Comparison of ENCODE assay signal across 24 mouse cellular contexts in the genomic region with DNA sequence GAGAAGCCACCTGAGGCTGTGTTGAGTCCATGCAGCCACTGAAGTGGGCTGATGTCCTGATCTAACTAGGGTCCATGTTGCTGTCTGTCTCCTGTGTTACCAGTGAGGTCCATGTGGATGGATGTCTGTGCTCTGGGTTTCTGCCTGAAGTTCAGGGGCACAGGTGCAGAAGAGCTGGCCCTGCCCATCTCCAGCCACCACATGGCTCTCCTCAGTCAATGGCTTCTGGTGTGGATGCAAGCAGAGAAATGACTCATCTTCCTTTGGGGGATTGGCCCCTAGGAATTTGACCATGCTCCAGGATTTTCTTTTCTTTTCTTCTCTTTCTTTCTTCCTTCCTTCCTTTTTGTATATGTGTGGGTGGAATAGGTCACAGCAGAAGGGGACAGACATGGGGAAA.
"Had no signal": no experiment of that assay in that cellular context is flagged by ENCODE, and none has a peak within 500 bp of the region (broad histone marks: within the 10 kb centered on the region; RNA-seq: fewer than 3 reads in every experiment).

No protein-coding gene starts in this region.

- H3K4me3 ChIP-seq: gastrocnemius, adult 2 months; heart, embryonic 10.5 days; heart, embryonic 12.5 days; hindbrain, embryonic 13.5 days; hindbrain, embryonic 15.5 days; kidney, embryonic 15.5 days; limb, embryonic 13.5 days; limb, embryonic 15.5 days; liver, embryonic 12.5 days had no signal

- H3K4me2 ChIP-seq: heart, embryonic 12.5 days; hindbrain, embryonic 13.5 days; hindbrain, embryonic 15.5 days; kidney, embryonic 15.5 days; limb, embryonic 13.5 days; limb, embryonic 15.5 days; liver, embryonic 12.5 days had no signal

- H3K36me3 ChIP-seq: heart, embryonic 10.5 days; heart, embryonic 12.5 days; hindbrain, embryonic 13.5 days; hindbrain, embryonic 15.5 days; kidney, embryonic 15.5 days; limb, embryonic 13.5 days; limb, embryonic 15.5 days; liver, embryonic 12.5 days had no signal

- ATAC-seq: hindbrain, postnatal 0 days; intestine, embryonic 16.5 days; liver, embryonic 12.5 days had no signal

- DNase-seq: gastrocnemius, adult 2 months; gastrocnemius, postnatal 10 days; gastrocnemius, postnatal 25 days; heart, adult 18-20 months; heart, postnatal 10 days; heart, postnatal 36 days; kidney, adult 11 months; kidney, adult 2 months; kidney, adult 9 months; kidney, postnatal 14 days; kidney, postnatal 36 days; layer of hippocampus, adult 9-11 months; layer of hippocampus, postnatal 36 days; left cerebral cortex, postnatal 4 days had no signal

- H3K27me3 ChIP-seq: heart, embryonic 12.5 days; hindbrain, embryonic 13.5 days; hindbrain, embryonic 15.5 days; kidney, embryonic 15.5 days; limb, embryonic 15.5 days; liver, embryonic 12.5 days had no signal
